Mouse (Mus musculus): ENCODE results near the gene Klhdc8a. TPM values are rescaled to one million over a fixed set of nuclear protein-coding genes. Genes with fewer than 3 reads are reported as not detected.
A peak's percentile ranks its signal among the peaks of the same experiment; 100 is the strongest.

Gene Klhdc8a
- total and polyA plus RNA-seq, 3 experiments = not detected

DNA sequence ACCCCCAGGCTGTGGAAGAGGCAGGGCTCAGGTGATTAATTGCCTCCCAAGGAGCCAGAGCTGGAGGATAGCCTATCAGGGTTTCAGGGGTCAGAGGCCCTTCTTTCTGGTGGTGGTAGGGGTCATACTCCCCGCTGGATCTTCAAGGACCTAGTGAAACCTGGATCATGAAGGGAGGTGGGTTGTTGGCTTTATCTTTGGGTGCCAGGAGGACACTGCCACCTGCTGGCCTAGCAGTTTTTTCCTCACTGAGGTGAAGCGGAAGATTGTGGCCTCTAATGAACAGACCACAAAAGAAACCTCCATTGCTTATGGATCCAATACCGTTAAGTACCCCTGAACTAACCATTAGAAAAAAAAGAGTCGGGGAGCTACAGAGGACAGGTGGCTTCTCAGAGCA lies 7.7 kb downstream of the Klhdc8a start:
- H3K27me3 ChIP-seq (replicated peaks) = peaks cover 68% of the 10 kb centered on the region
- dilution Hi-C loops (cut with MboI; ENCODE audit: extremely low pct_ligation_motif_present, extremely low pct_unique_long_range_greater_than_20kb, low sequenced_read_pairs) = no loop called here
- TF ChIP-seq RAD21 (IDR thresholded peaks at IDR 0.05; ENCODE audit: low read depth, low read length) (peak; percentile 63), ZKSCAN1 (IDR thresholded peaks at IDR 0.05; ENCODE audit: borderline replicate concordance, low read depth, low read length) (no peak), USF2 (conservative IDR thresholded peaks at IDR 0.05; ENCODE audit: low read depth, low read length) (no peak), CTCF (conservative IDR thresholded peaks at IDR 0.05 in 1 of 2, IDR thresholded peaks at IDR 0.05 in 1 of 2; ENCODE audit: low read depth in 2 of 2, low read length in 2 of 2) (peak; percentile 55 to 82), EP300 (IDR thresholded peaks at IDR 0.05; ENCODE audit: low read length) (no peak), POLR2A (IDR thresholded peaks at IDR 0.05; ENCODE audit: low read depth, low read length) (no peak), SMC3 (IDR thresholded peaks at IDR 0.05; ENCODE audit: low read depth, low read length) (peak; percentile 68), USF1 (IDR thresholded peaks at IDR 0.05; ENCODE audit: low read depth, low read length) (no peak), MAX (IDR thresholded peaks at IDR 0.05; ENCODE audit: low read length) (no peak)
- no peaks in the 10 kb centered on the region for H3K36me3 ChIP-seq (replicated peaks in 1 of 2; ENCODE audit: control insufficient read depth in 1 of 2, insufficient read depth in 1 of 2, low read length in 1 of 2)
- in situ Hi-C loops (cut with MboI; ENCODE audit: low pct_ligation_motif_present, low pct_unique_long_range_greater_than_20kb, low sequenced_read_pairs) = loop anchor here (10.0 kb wide), 1 partner anchor 51 kb away; no protein-coding TSS in a partner anchor
- H3K27ac ChIP-seq (ENCODE audit: insufficient read depth, low read depth) = no peak overlapping the region
- no peak overlapping the region for H3K4me3 ChIP-seq (replicated peaks in 1 of 3; ENCODE audit: low read depth in 2 of 3, low read length in 2 of 3, poor library complexity in 1 of 3)
- peak; percentile 32 for DNase-seq (ENCODE audit: extremely low read depth)
- H3K4me2 ChIP-seq (ENCODE audit: insufficient read depth, low read depth, poor library complexity, severe bottlenecking) = no peak overlapping the region
- H3K79me2 ChIP-seq (replicated peaks; ENCODE audit: control insufficient read depth, extremely low read depth, insufficient read depth, poor library complexity, severe bottlenecking) = no peaks in the 10 kb centered on the region
- no peaks in the 10 kb centered on the region for H3K9me3 ChIP-seq (replicated peaks; ENCODE audit: low read length)
- H3K4me1 ChIP-seq (ENCODE audit: control insufficient read depth in 1 of 2, insufficient read depth in 2 of 2) = peaks cover 0 to 7% of the 10 kb centered on the region in 2 experiments
- H3K9ac ChIP-seq (ENCODE audit: insufficient read depth, low read depth) = no peak overlapping the region

DNA sequence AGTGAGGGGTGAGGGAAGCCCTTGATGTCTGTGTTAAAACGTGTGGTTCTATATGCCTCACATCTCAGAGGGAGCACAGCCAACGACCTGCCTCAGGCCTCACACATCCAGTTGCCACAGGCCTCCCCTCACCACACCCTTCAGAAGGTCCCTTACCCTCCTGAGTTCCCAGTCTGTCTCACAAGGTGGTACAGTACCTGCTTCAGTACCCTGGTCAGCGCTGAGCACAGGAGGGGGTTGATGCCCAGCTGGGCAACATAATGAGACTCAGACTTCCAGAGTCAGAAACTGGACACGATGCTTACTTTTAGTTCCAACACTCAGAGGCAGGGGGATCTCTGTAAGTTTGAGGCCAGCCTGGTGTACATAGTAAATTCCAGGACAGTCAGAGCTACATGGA lies 8.4 kb downstream of the Klhdc8a start:
- DNase-seq (ENCODE audit: extremely low read depth) = no peak

GRCm38 (mm10) chr1:132307962-132308361 lies 9.5 kb downstream of the Klhdc8a start:
- no peak overlapping the region for H3K4me2 ChIP-seq (ENCODE audit: insufficient read depth, low read depth, poor library complexity, severe bottlenecking)
- peaks cover 51% of the 10 kb centered on the region for H3K27me3 ChIP-seq (replicated peaks)
- DNase-seq (ENCODE audit: extremely low read depth) = no peak
- no peak overlapping the region for H3K27ac ChIP-seq (ENCODE audit: insufficient read depth, low read depth)
- H3K36me3 ChIP-seq (replicated peaks in 1 of 2; ENCODE audit: control insufficient read depth in 1 of 2, insufficient read depth in 1 of 2, low read length in 1 of 2) = no peaks in the 10 kb centered on the region
- TF ChIP-seq ETS1 (conservative IDR thresholded peaks at IDR 0.05; ENCODE audit: low read depth, low read length) (no peak), MXI1 (IDR thresholded peaks at IDR 0.05; ENCODE audit: low read depth, low read length) (no peak), HCFC1 (IDR thresholded peaks at IDR 0.05; ENCODE audit: low read depth, low read length) (no peak), ZC3H11A (IDR thresholded peaks at IDR 0.05; ENCODE audit: low read depth, low read length) (no peak)
- H3K4me3 ChIP-seq (replicated peaks in 1 of 3; ENCODE audit: low read depth in 2 of 3, low read length in 2 of 3, poor library complexity in 1 of 3) = no peak overlapping the region
- in situ Hi-C loops (cut with MboI; ENCODE audit: low pct_ligation_motif_present, low pct_unique_long_range_greater_than_20kb, low sequenced_read_pairs) = loop anchor here (10.0 kb wide), 1 partner anchor 53 kb away; no protein-coding TSS in a partner anchor
- H3K9me3 ChIP-seq (replicated peaks; ENCODE audit: low read length) = no peaks in the 10 kb centered on the region
- no peak overlapping the region for H3K9ac ChIP-seq (ENCODE audit: insufficient read depth, low read depth)
- peaks cover 0 to 23% of the 10 kb centered on the region in 2 experiments for H3K4me1 ChIP-seq (ENCODE audit: control insufficient read depth in 1 of 2, insufficient read depth in 2 of 2)
- dilution Hi-C loops (cut with MboI; ENCODE audit: extremely low pct_ligation_motif_present, extremely low pct_unique_long_range_greater_than_20kb, low sequenced_read_pairs) = no loop called here
- H3K79me2 ChIP-seq (replicated peaks; ENCODE audit: control insufficient read depth, extremely low read depth, insufficient read depth, poor library complexity, severe bottlenecking) = no peaks in the 10 kb centered on the region

More for the DNA sequence above, 8.4 kb downstream of the Klhdc8a start:
- Histone ChIP-seq H3K4me1 (ENCODE audit: control insufficient read depth in 1 of 2, insufficient read depth in 2 of 2) (peaks cover 0 to 14% of the 10 kb centered on the region in 2 experiments), H3K36me3 (replicated peaks in 1 of 2; ENCODE audit: control insufficient read depth in 1 of 2, insufficient read depth in 1 of 2, low read length in 1 of 2) (no peaks in the 10 kb centered on the region), H3K4me3 (replicated peaks in 1 of 3; ENCODE audit: low read depth in 2 of 3, low read length in 2 of 3, poor library complexity in 1 of 3) (no peak overlapping the region), H3K27me3 (replicated peaks) (peaks cover 62% of the 10 kb centered on the region), H3K4me2 (ENCODE audit: insufficient read depth, low read depth, poor library complexity, severe bottlenecking) (no peak overlapping the region), H3K9me3 (replicated peaks; ENCODE audit: low read length) (no peaks in the 10 kb centered on the region), H3K9ac (ENCODE audit: insufficient read depth, low read depth) (no peak overlapping the region), H3K27ac (ENCODE audit: insufficient read depth, low read depth) (no peak overlapping the region), H3K79me2 (replicated peaks; ENCODE audit: control insufficient read depth, extremely low read depth, insufficient read depth, poor library complexity, severe bottlenecking) (no peaks in the 10 kb centered on the region)
- in situ Hi-C loops (cut with MboI; ENCODE audit: low pct_ligation_motif_present, low pct_unique_long_range_greater_than_20kb, low sequenced_read_pairs) = loop anchor here (10.0 kb wide), 1 partner anchor 52 kb away; no protein-coding TSS in a partner anchor
- dilution Hi-C loops (cut with MboI; ENCODE audit: extremely low pct_ligation_motif_present, extremely low pct_unique_long_range_greater_than_20kb, low sequenced_read_pairs) = no loop called here
- TF ChIP-seq BHLHE40 (IDR thresholded peaks at IDR 0.05; ENCODE audit: low read depth, low read length) = no peak
- no peak for TF ChIP-seq IRF4 (IDR thresholded peaks at IDR 0.05; ENCODE audit: low read depth, low read length)
- TF ChIP-seq SIN3A (IDR thresholded peaks at IDR 0.05; ENCODE audit: low read length) = no peak
- no peak for TF ChIP-seq MAFK (IDR thresholded peaks at IDR 0.05; ENCODE audit: insufficient replicate concordance, low read length)
- no peak for TF ChIP-seq GABPA (IDR thresholded peaks at IDR 0.05; ENCODE audit: insufficient replicate concordance, low read depth, low read length)
- no peak for TF ChIP-seq EP300 (IDR thresholded peaks at IDR 0.05; ENCODE audit: low read length)
- TF ChIP-seq JUND (conservative IDR thresholded peaks at IDR 0.05; ENCODE audit: low read depth, low read length) = no peak
- no peak for TF ChIP-seq MEF2A (IDR thresholded peaks at IDR 0.05; ENCODE audit: borderline replicate concordance, low read depth, low read length)
